Mouse (Mus musculus) forebrain, embryonic 12.5 days (tissue): ENCODE data around the gene Slc27a3. TPM values are rescaled to one million over a fixed set of nuclear protein-coding genes. Genes with fewer than 3 reads are reported as not detected.

Experiments
- polyA plus RNA-seq: library from polyadenylated mRNA; unstranded; fragments of >200 nt; fragmentation: Nextera tagmentation; extraction: Ambion mirVana; gene quantifications from 2 replicates; pipeline ENCODE4 v1.2.1, GENCODE M21; 2016

The Slc27a3 gene
- polyA plus RNA-seq, 1 experiment from 2014 or later: 18.3 TPM

Other genes starting within 250 kb of the Slc27a3 start
- gene Rps27, start 176.3 kb downstream of the Slc27a3 start, polyA plus RNA-seq: 943 and 1,078 TPM in 2 replicates
- 22.6 and 23.3 TPM in 2 replicates for gene Rab13, start 176.2 kb downstream of the Slc27a3 start, polyA plus RNA-seq
- 93.8 and 100.0 TPM in 2 replicates for gene Jtb, start 158.3 kb downstream of the Slc27a3 start, polyA plus RNA-seq
- 5.3 and 5.5 TPM in 2 replicates for gene Creb3l4, start 146.4 kb downstream of the Slc27a3 start, polyA plus RNA-seq
- 32.8 and 42.8 TPM in 2 replicates for gene Slc39a1, start 141.8 kb downstream of the Slc27a3 start, polyA plus RNA-seq
- 19.9 and 20.7 TPM in 2 replicates for gene Crtc2, start 135.8 kb downstream of the Slc27a3 start, polyA plus RNA-seq
- gene Dennd4b, start 124.8 kb downstream of the Slc27a3 start, polyA plus RNA-seq: 6.0 and 7.9 TPM in 2 replicates
- 15.8 and 17.2 TPM in 2 replicates for gene Gatad2b, start 96.8 kb downstream of the Slc27a3 start, polyA plus RNA-seq
- gene Ints3, start 43.7 kb upstream of the Slc27a3 start, polyA plus RNA-seq: 42.8 and 45.1 TPM in 2 replicates
- 1.6 and 2.2 TPM in 2 replicates for gene Npr1, start 75.9 kb upstream of the Slc27a3 start, polyA plus RNA-seq
- gene Ilf2, start 86.2 kb upstream of the Slc27a3 start, polyA plus RNA-seq: 351 and 352 TPM in 2 replicates
- gene Snapin, start 101.1 kb upstream of the Slc27a3 start, polyA plus RNA-seq: 71.7 and 73.2 TPM in 2 replicates
- gene Chtop, start 119.6 kb upstream of the Slc27a3 start, polyA plus RNA-seq: 228 and 238 TPM in 2 replicates
- gene S100a1, start 124.5 kb upstream of the Slc27a3 start, polyA plus RNA-seq: 5.1 and 7.0 TPM in 2 replicates
- 8.1 and 8.6 TPM in 2 replicates for gene S100a13, start 124.5 kb upstream of the Slc27a3 start, polyA plus RNA-seq
- 0.19 and 0.24 TPM in 2 replicates for gene S100a14, start 136.9 kb upstream of the Slc27a3 start, polyA plus RNA-seq
- 26.8 and 27.3 TPM in 2 replicates for gene S100a16, start 147.3 kb upstream of the Slc27a3 start, polyA plus RNA-seq
- not detected in 2 replicates for gene S100a3, start 170.6 kb upstream of the Slc27a3 start, polyA plus RNA-seq
- gene S100a2, start 200.3 kb upstream of the Slc27a3 start, polyA plus RNA-seq: not detected in 2 replicates
- not detected in 2 replicates for gene Gm42674, start 212.0 kb upstream of the Slc27a3 start, polyA plus RNA-seq
- gene S100a4, start 213.8 kb upstream of the Slc27a3 start, polyA plus RNA-seq: 1.6 and 1.7 TPM in 2 replicates
- gene S100a5, start 218.6 kb upstream of the Slc27a3 start, polyA plus RNA-seq: 0.56 TPM in 1 of 2 replicates, not detected in the other
- 20.1 and 22.2 TPM in 2 replicates for gene S100a6, start 222.9 kb upstream of the Slc27a3 start, polyA plus RNA-seq